Mouse (Mus musculus) neutrophil, adult 5-6 weeks (primary cell): ENCODE results near the gene Vmn1r170. TPM values are rescaled to one million over a fixed set of nuclear protein-coding genes. Genes with fewer than 3 reads are reported as not detected.
"Not testable (repeated sequence)": the region's sequence is repeated elsewhere in the genome, so short reads cannot be mapped to it uniquely, and the experiment has no call there.

Experiments used
- ATAC-seq: fragments of 151-379, 151-347 bp; 2 replicates; pipeline ENCODE4 v1.8.0; 2017; ENCODE audit warnings: mild to moderate bottlenecking, moderate TSS enrichment; ENCODE audit not compliant: insufficient number of reproducible peaks, poor library complexity, low FRiP score, severe bottlenecking; ENCODE audit errors: extremely low read depth
- total RNA-seq: library from RNA; stranded (forward); fragments of 200-1000 nt; gene quantifications from 2 replicates; pipeline ENCODE4 v1.2.3, GENCODE M21; 2017

Gene Vmn1r170
- not detected in 2 replicates for total RNA-seq

DNA sequence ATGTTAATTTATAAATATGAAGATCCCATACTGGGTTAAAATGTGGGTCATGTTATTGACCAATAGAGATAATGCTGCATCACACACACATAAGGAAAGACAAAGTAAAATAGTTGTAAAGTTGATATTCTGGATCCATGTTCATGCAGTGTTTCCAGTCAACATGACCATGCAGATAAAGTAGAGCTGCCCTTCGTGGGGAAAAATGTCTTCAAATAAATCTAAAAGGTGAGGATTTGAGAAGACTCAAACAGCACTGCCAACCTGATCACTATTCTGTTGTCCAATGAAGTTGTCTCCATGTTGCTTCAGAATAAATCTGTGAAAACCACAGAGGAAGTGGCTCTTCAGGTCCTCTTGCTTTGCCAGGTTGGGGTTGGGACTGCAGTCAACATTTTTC lies at the start of gene Vmn1r170:
Gene Vmn1r170, plus strand, starts transcription at position 301 of the 400 bp plus-strand sequence.
- not testable (repeated sequence) for ATAC-seq

- ATAC-seq, result not testable (repeated sequence)
Observed at GRCm38 (mm10) chr7:23575226-23575625, 30.7 kb upstream of the Vmn1r170 start, which contains the start of gene Vmn1r169. Gene Vmn1r169 (plus strand): TSS chr7:23575526.

- ATAC-seq, result no peak
Observed at GRCm38 (mm10) chr7:23630422-23630821, 24.4 kb downstream of the Vmn1r170 start, which contains the start of gene Vmn1r171. Gene Vmn1r171 (plus strand): TSS chr7:23630722.

Other genes with a start within 250 kb of the Vmn1r170 start
- gene Nlrp5, start 220.3 kb upstream of the Vmn1r170 start, total RNA-seq, result 0.12 TPM in 1 of 2 replicates, not detected in the other
- gene Vmn1r167, start 99.0 kb upstream of the Vmn1r170 start, total RNA-seq, result not detected in 2 replicates
- not detected in 2 replicates for gene Vmn1r168, start 66.4 kb upstream of the Vmn1r170 start, total RNA-seq
- gene Vmn1r169, start 30.6 kb upstream of the Vmn1r170 start, total RNA-seq, result not detected in 2 replicates
- gene Vmn1r171, start 24.5 kb downstream of the Vmn1r170 start, total RNA-seq, result 0.12 TPM in 1 of 2 replicates, not detected in the other
- 0.12 TPM in 1 of 2 replicates, not detected in the other for gene Vmn1r172, start 52.1 kb downstream of the Vmn1r170 start, total RNA-seq
- gene Vmn1r173, start 94.5 kb downstream of the Vmn1r170 start, total RNA-seq, result not detected in 2 replicates
- gene Vmn1r174, start 146.1 kb downstream of the Vmn1r170 start, total RNA-seq, result 0.12 and 0.23 TPM in 2 replicates
- not detected in 2 replicates for gene Vmn1r175, start 204.5 kb downstream of the Vmn1r170 start, total RNA-seq
- not detected in 2 replicates for gene Vmn1r176, start 231.2 kb downstream of the Vmn1r170 start, total RNA-seq